10 mouse cellular contexts compared by ENCODE assay signal in genomic region chr9:95550856-95551774, GRCm38 (mm10). TPM values are rescaled to one million over a fixed set of nuclear protein-coding genes. Genes with fewer than 3 reads are reported as not detected.
DNase-seq lines count a peak whose midpoint lies in the region; ATAC-seq lines count a peak whose summit lies in the region.
"Had no signal": no experiment of that assay in that cellular context is flagged by ENCODE, and none has a peak within 500 bp of the region (broad histone marks: within the 10 kb centered on the region; RNA-seq: fewer than 3 reads in every experiment).

No protein-coding gene starts in this region.

- H3K9ac ChIP-seq in midbrain, embryonic 16.5 days (ENCODE audit: low read depth, low read length), result no peak overlapping the region
- H3K9ac ChIP-seq: hindbrain, embryonic 15.5 days had no signal

- 0 out of 2 replicates have a peak overlapping the region, but pooled peaks have one; percentile 13 for H3K27ac ChIP-seq in midbrain, embryonic 10.5 days (replicated peaks)
- no peak overlapping the region for H3K27ac ChIP-seq in midbrain, embryonic 16.5 days (ENCODE audit: low read length)
- H3K27ac ChIP-seq: forebrain, embryonic 10.5 days; hindbrain, embryonic 15.5 days had no signal

- no peak overlapping the region for H3K4me3 ChIP-seq in midbrain, embryonic 10.5 days
- no peak overlapping the region for H3K4me3 ChIP-seq in midbrain, embryonic 16.5 days (ENCODE audit: low read depth, low read length)
- H3K4me3 ChIP-seq: forebrain, embryonic 10.5 days; hindbrain, embryonic 15.5 days had no signal

- H3K4me2 ChIP-seq in midbrain, embryonic 16.5 days (ENCODE audit: low read length), result no peak overlapping the region
- H3K4me2 ChIP-seq: hindbrain, embryonic 15.5 days had no signal

- DNase-seq in midbrain, embryonic 10.5 days (ENCODE audit: low spot score), result no peak
- DNase-seq in heart, adult 8-10 months (ENCODE audit: low spot score), result peak; percentile 52
- DNase-seq in heart, postnatal 10 days, result peak; percentile 76 to 81
- DNase-seq in spleen, postnatal 36 days (ENCODE audit: low spot score in 2 of 2), result peak; percentile 57 to 68
- no peak for DNase-seq in gastrocnemius, postnatal 14 days
- no peak for DNase-seq in left cerebral cortex, postnatal 25 days (ENCODE audit: low spot score in 2 of 2)

- 67% methylated on average over 9 of the region's 9 CpGs for WGBS in midbrain, embryonic 10.5 days
- 76% methylated on average over 9 of the region's 9 CpGs for WGBS in midbrain, embryonic 16.5 days

- intact Hi-C loops in heart, postnatal 10 days (cut with DNase I), result no loop called here
- intact Hi-C loops in gastrocnemius, postnatal 14 days (cut with DNase I; ENCODE audit: low total_unique reads), result no loop called here
- intact Hi-C loops in left cerebral cortex, postnatal 25 days (cut with DNase I), result no loop called here

- H3K4me1 ChIP-seq in midbrain, embryonic 10.5 days, result peaks cover 5% of the 10 kb centered on the region
- no peaks in the 10 kb centered on the region for H3K4me1 ChIP-seq in midbrain, embryonic 16.5 days (ENCODE audit: control insufficient read depth, insufficient read depth, low read length)
- H3K4me1 ChIP-seq: forebrain, embryonic 10.5 days; hindbrain, embryonic 15.5 days had no signal

- H3K27me3 ChIP-seq in midbrain, embryonic 10.5 days (ENCODE audit: low read depth, poor library complexity, severe bottlenecking), result peaks cover 16% of the 10 kb centered on the region
- no peaks in the 10 kb centered on the region for H3K27me3 ChIP-seq in midbrain, embryonic 16.5 days (ENCODE audit: control insufficient read depth, insufficient read depth, low read depth, low read length)
- H3K27me3 ChIP-seq: hindbrain, embryonic 15.5 days had no signal

- H3K36me3 ChIP-seq in midbrain, embryonic 10.5 days, result no peaks in the 10 kb centered on the region
- no peaks in the 10 kb centered on the region for H3K36me3 ChIP-seq in midbrain, embryonic 16.5 days (ENCODE audit: control insufficient read depth, insufficient read depth, low read length)
- H3K36me3 ChIP-seq: forebrain, embryonic 10.5 days; G1E; hindbrain, embryonic 15.5 days had no signal

- H3K9me3 ChIP-seq in midbrain, embryonic 10.5 days (replicated peaks), result no peaks in the 10 kb centered on the region
- no peaks in the 10 kb centered on the region for H3K9me3 ChIP-seq in midbrain, embryonic 16.5 days (replicated peaks; ENCODE audit: control insufficient read depth, low read length, poor library complexity, severe bottlenecking)
- H3K9me3 ChIP-seq: forebrain, embryonic 10.5 days; G1E; hindbrain, embryonic 15.5 days had no signal

- ATAC-seq in midbrain, embryonic 16.5 days, result no peak

RNA-seq across cellular contexts. Expression of gene Paqr9, which starts 8.3 kb away (rescaled TPM):
- 0.17 and 0.19 TPM in 2 replicates for polyA plus RNA-seq in midbrain, embryonic 10.5 days (2016; fragmentation: Nextera tagmentation; extraction: Ambion mirVana)
- 5.5 and 5.7 TPM in 2 replicates for polyA plus RNA-seq in midbrain, embryonic 16.5 days (2015; fragmentation: Nextera tagmentation; extraction: Ambion mirVana)
- total RNA-seq in heart, adult 8-10 months (2022), result 10 to 100 TPM; 37.0 to 50.2 (median 46.8) TPM
- total RNA-seq in heart, postnatal 10 days (2021), result 10 to 100 TPM; 45.9 to 56.3 TPM
- total RNA-seq in gastrocnemius, postnatal 14 days (2021), result 1 to 10 TPM; 4.5 to 4.8 TPM
- 10 to 100 TPM; 39.1 to 40.7 TPM for total RNA-seq in left cerebral cortex, postnatal 25 days (2021)
- polyA plus RNA-seq: G1E had no signal

RNA-seq across cellular contexts. Expression of gene U2surp, which starts 39.3 kb away (rescaled TPM):
- polyA plus RNA-seq in midbrain, embryonic 10.5 days (2016; fragmentation: Nextera tagmentation; extraction: Ambion mirVana), result 134 and 139 TPM in 2 replicates
- polyA plus RNA-seq in midbrain, embryonic 16.5 days (2015; fragmentation: Nextera tagmentation; extraction: Ambion mirVana), result 117 and 131 TPM in 2 replicates
- 10 to 100 TPM; 28.9 to 36.9 (median 35.8) TPM for total RNA-seq in heart, adult 8-10 months (2022)
- 10 to 100 TPM; 48.9 to 50.0 TPM for total RNA-seq in heart, postnatal 10 days (2021)
- total RNA-seq in gastrocnemius, postnatal 14 days (2021), result 10 to 100 TPM; 24.6 to 25.2 TPM
- 10 to 100 TPM; 62.7 to 64.3 TPM for total RNA-seq in left cerebral cortex, postnatal 25 days (2021)

Comparison
In these comparisons a context has a peak if more than half of its experiments do, and no peak if none do; other contexts are left out.
1. DNase-seq: peak in heart, adult 8-10 months (single experiment), heart, postnatal 10 days (2 of 2) and spleen, postnatal 36 days (2 of 2); none in midbrain, embryonic 10.5 days (single experiment), gastrocnemius, postnatal 14 days (single experiment) and left cerebral cortex, postnatal 25 days (0 of 2).
2. RNA of gene Paqr9, which starts 8.3 kb away (total RNA-seq): 45.9 to 56.3 TPM in heart, postnatal 10 days, 37.0 to 50.2 TPM in heart, adult 8-10 months and 39.1 to 40.7 TPM in left cerebral cortex, postnatal 25 days; 4.5 to 4.8 TPM in gastrocnemius, postnatal 14 days; every median in the first group is over 4 times any median in the second.